Mouse (Mus musculus) forebrain, embryonic 16.5 days (tissue): Measurements from ENCODE around the gene Kif20b. TPM values are rescaled to one million over a fixed set of nuclear protein-coding genes. Genes with fewer than 3 reads are reported as not detected.

Experiments used
- ATAC-seq: fragments of 200-750 bp; cut with Nextera tagmentation; 2 replicates; pipeline ENCODE4 v1.8.0; 2017; ENCODE audit warnings: mild to moderate bottlenecking, moderate library complexity
- H3K27ac ChIP-seq: fragments of 300-500 bp; sonication (generic); 2 replicates; pipeline ENCODE4 v1.5.1; 2014; ENCODE audit warnings: low read length, control low read depth
- H3K27me3 ChIP-seq: fragments of 300-500 bp; sonication (generic); replicated peaks from 2 replicates; pipeline ENCODE4 v1.6.1; 2014; ENCODE audit warnings: low read length; ENCODE audit not compliant: control insufficient read depth, insufficient read depth
- H3K36me3 ChIP-seq: fragments of 300-500 bp; sonication (generic); 2 replicates; pipeline ENCODE4 v1.6.1; 2014; ENCODE audit not compliant: control insufficient read depth, insufficient read depth
- H3K4me1 ChIP-seq: fragments of 300-500 bp; sonication (generic); replicated peaks from 2 replicates; pipeline ENCODE4 v1.6.1; 2014; ENCODE audit warnings: low read length; ENCODE audit not compliant: control insufficient read depth, insufficient read depth
- H3K4me2 ChIP-seq: fragments of 300-500 bp; sonication (generic); 2 replicates; pipeline ENCODE4 v1.6.1; 2014; ENCODE audit warnings: mild to moderate bottlenecking, low read length, control low read depth
- H3K4me3 ChIP-seq: fragments of 300-500 bp; sonication (generic); replicated peaks from 2 replicates; pipeline ENCODE4 v1.5.1; 2014; ENCODE audit warnings: mild to moderate bottlenecking, low read length, control low read depth
- H3K9ac ChIP-seq: fragments of 300-500 bp; sonication (generic); replicated peaks from 2 replicates; pipeline ENCODE4 v1.6.1; 2014; ENCODE audit warnings: low read depth, low read length, control low read depth
- H3K9me3 ChIP-seq: fragments of 300-500 bp; sonication (generic); 2 replicates; pipeline ENCODE4 v1.6.1; 2016; ENCODE audit warnings: low read length; ENCODE audit not compliant: control insufficient read depth
- WGBS: fragments of 180-500 bp; shearing (Covaris S2); extraction: QIAGEN DNeasy Blood & Tissue Kit; methylation state at CpG from one replicate; pipeline ENCODE4 v1.1.7; 2014; 5-methylcytosine and 5-hydroxymethylcytosine counted together
- polyA plus RNA-seq: library from polyadenylated mRNA; unstranded; fragments of >200 nt; fragmentation: Nextera tagmentation; extraction: Ambion mirVana; gene quantifications from 2 replicates; pipeline ENCODE4 v1.2.1, GENCODE M21; 2015

Kif20b gene
- polyA plus RNA-seq = 28.9 and 31.8 TPM in 2 replicates

- Histone ChIP-seq H3K4me1 (peaks cover 2% of the 10 kb centered on the region; the same call in 1 of the 2 replicates), H3K27me3 (no peaks in the 10 kb centered on the region), H3K9me3 (no peaks in the 10 kb centered on the region), H3K4me3 (peak within 1 kb of the TSS; percentile 66), H3K36me3 (no peaks in the 10 kb centered on the region), H3K9ac (peak within 1 kb of the TSS; percentile 68), H3K4me2 (peak within 1 kb of the TSS; percentile 69), H3K27ac (peak within 1 kb of the TSS; percentile 49)
- peak; percentile 96 for ATAC-seq
- WGBS = under 1% methylated on average over 56 of the region's 57 CpGs
Observed at GRCm38 (mm10) chr19:34921652-34922602, at the start of gene Kif20b. TSS of gene Kif20b (plus strand) at chr19:34922361.

DNA sequence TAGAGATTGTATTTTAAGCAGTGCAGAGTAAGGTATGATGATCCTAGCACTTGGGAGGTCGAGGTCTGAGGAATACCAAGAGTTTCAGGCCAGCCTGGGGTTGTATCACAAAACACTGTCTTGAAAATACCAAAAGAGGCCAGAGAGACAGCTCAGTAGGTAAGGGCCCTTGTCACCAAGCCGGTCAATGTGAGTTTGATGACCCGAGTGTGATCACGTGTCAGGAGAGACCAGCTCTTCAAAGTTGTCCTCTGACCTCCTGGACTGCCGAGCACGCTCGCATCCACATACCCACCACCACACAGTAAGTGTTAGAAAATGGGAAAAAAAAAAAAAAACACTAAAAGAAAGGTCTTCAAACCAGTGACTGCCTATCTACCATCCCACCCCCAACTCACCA lies 45.5 kb upstream of the Kif20b start:
- H3K27me3 ChIP-seq = no peaks in the 10 kb centered on the region
- no peaks in the 10 kb centered on the region for H3K36me3 ChIP-seq
- no peak for ATAC-seq
- H3K4me3 ChIP-seq = no peak overlapping the region
- H3K9ac ChIP-seq = no peak overlapping the region
- H3K27ac ChIP-seq = no peak overlapping the region
- H3K4me1 ChIP-seq = peaks cover 16% of the 10 kb centered on the region
- no peaks in the 10 kb centered on the region for H3K9me3 ChIP-seq
- 80% methylated on average over 7 of the region's 7 CpGs for WGBS
- H3K4me2 ChIP-seq = peak overlapping the region; percentile 14

GRCm38 (mm10) chr19:34877898-34878602 lies 44.1 kb upstream of the Kif20b start:
- 0% methylated on average over 45 of the region's 45 CpGs for WGBS
- Histone ChIP-seq H3K9ac (peak overlapping the region; percentile 98), H3K4me1 (peaks cover 16% of the 10 kb centered on the region), H3K36me3 (no peaks in the 10 kb centered on the region), H3K27ac (peak overlapping the region; percentile 95), H3K27me3 (no peaks in the 10 kb centered on the region), H3K9me3 (no peaks in the 10 kb centered on the region), H3K4me3 (peak overlapping the region; percentile 84), H3K4me2 (peak overlapping the region; percentile 85)
- ATAC-seq = peak; percentile 97

DNA sequence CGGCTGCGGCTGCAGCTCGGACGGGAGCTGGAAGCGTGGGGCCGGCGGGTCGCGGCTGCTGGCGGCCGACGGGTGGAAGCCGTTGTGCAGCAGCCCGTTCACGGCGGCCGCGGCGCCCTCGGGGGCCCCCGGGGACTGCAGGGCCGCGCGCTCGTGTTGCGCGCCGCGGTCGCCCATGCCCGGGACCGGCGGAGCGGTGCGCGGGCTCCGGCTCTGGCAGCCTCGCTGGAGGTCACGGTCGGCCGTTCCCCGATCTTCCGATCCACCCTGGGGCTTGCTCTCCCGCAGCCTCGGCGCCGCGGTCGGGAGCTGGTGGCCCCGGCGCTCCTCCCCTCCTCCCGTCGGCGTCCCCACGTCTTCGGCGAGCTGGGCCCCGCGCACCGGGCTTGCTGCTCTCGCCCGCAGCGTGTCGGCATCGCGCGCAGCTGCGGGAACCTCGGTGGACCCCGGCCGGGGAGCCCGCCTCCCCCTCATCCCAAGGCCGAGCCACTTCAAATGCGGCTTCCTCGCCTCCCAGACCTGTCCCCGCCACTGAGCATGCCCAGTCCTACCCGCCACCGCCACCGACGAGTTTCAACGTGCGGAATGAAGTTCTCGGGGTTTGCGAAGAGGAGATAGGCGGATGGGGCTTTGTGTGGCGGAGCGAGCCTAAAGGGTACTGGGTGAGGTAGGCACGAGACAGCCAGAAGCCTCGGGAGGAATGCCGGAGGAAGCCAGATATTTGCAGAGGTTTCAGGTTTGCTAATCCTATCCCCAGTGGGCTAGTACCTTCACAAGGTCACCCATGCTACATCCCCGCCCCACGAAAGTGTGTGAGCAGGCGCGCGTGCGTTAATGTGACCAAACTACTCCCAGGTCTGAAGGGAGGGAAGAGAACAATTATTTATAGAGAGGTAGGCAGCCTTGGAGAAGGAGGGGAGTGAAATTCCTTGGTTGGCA lies 43.3 kb upstream of the Kif20b start, which contains the start of gene Pank1:
TSS of gene Pank1 (minus strand) at position 853 of the 939 bp plus-strand sequence.
- H3K36me3 ChIP-seq = no peaks in the 10 kb centered on the region
- H3K9ac ChIP-seq = peak within 1 kb of the TSS; percentile 98
- no peaks in the 10 kb centered on the region for H3K27me3 ChIP-seq
- WGBS = under 1% methylated on average over 96 of the region's 96 CpGs
- peaks cover 16% of the 10 kb centered on the region for H3K4me1 ChIP-seq
- H3K9me3 ChIP-seq = no peaks in the 10 kb centered on the region
- H3K27ac ChIP-seq = peak within 1 kb of the TSS; percentile 95
- peak; percentile 64 for ATAC-seq
- H3K4me2 ChIP-seq = peak within 1 kb of the TSS; percentile 85
- H3K4me3 ChIP-seq = peak within 1 kb of the TSS; percentile 84

DNA sequence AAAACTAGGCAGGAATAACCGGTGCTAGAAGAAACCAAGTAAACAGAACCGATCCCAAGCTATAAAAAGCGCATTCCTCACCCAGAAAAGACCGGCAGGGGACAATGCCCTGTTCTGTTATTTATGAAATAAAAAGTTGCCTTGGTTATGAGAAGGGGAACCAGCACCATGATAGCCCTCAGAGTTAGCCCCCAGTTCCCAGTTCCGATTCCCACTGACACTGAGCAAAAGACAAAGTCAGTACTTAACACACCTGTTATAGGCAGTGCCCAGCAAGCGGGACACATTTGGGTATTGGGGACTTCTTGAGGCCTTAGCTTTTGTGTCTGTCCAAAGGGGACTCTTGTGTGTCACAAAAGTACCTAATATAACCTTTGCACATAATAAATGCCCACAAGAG lies 42.5 kb upstream of the Kif20b start:
- Histone ChIP-seq H3K4me1 (peaks cover 16% of the 10 kb centered on the region), H3K27me3 (no peaks in the 10 kb centered on the region), H3K4me3 (peak overlapping the region; percentile 84), H3K9ac (peak overlapping the region; percentile 98), H3K9me3 (no peaks in the 10 kb centered on the region), H3K4me2 (peak overlapping the region; percentile 85), H3K27ac (no peak overlapping the region; the same call in 1 of the 2 replicates), H3K36me3 (no peaks in the 10 kb centered on the region)
- ATAC-seq = no peak
- WGBS = 17% methylated on average over 6 of the region's 6 CpGs

DNA sequence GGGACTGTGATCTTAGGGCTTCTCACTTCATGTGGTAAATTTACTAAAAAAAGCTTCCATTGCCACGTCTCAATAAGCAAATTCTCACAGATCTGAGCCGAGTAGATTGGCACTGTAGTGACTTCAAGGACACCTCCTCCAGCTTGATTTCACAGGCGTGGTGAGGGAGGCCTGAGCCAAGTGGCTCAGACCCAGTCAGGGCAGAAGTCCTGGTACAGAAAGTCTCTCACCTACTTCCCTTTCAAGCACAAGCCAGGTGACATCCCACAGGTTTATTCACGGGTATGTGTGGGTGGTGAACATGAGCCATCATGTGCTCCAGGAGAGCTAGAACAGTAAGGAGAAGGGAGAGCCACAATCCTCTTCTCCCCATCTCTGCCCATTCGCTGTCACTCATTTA lies 41.0 kb upstream of the Kif20b start:
- no peak for ATAC-seq
- H3K36me3 ChIP-seq = no peaks in the 10 kb centered on the region
- no peak overlapping the region for H3K4me2 ChIP-seq
- no peak overlapping the region for H3K27ac ChIP-seq
- H3K27me3 ChIP-seq = no peaks in the 10 kb centered on the region
- no peak overlapping the region for H3K9ac ChIP-seq
- WGBS = 79% methylated on average over 5 of the region's 5 CpGs
- H3K4me1 ChIP-seq = peaks cover 16% of the 10 kb centered on the region
- H3K4me3 ChIP-seq = no peak overlapping the region
- no peaks in the 10 kb centered on the region for H3K9me3 ChIP-seq

DNA sequence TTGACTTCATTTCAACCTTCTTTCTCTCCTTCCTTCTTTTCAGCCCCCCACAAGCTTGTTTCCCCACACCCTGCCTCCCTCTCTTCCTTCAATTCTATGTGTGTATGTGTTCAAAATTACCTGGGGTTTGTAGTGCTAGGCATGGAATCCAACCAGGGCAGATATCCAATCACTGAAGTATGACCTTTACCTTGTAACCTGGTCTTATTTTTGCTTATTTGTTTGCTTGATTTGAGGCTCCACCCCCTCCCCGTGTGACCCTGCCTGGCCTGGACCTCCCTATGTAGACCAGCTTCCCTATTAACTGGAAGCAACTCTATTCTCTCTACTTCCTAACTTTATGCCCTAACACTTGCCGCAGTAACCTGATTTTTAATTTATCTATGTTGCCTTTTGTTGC lies 39.7 kb upstream of the Kif20b start:
- Histone ChIP-seq H3K4me1 (peaks cover 12% of the 10 kb centered on the region), H3K4me2 (no peak overlapping the region), H3K36me3 (no peaks in the 10 kb centered on the region), H3K9ac (no peak overlapping the region), H3K27me3 (no peaks in the 10 kb centered on the region), H3K27ac (no peak overlapping the region), H3K4me3 (no peak overlapping the region), H3K9me3 (no peaks in the 10 kb centered on the region)
- no peak for ATAC-seq
- WGBS = 85% methylated on average over 2 of the region's 2 CpGs

GRCm38 (mm10) chr19:34883526-34884224 lies 38.5 kb upstream of the Kif20b start:
- no peak for ATAC-seq
- Histone ChIP-seq H3K4me2 (no peak overlapping the region), H3K27ac (no peak overlapping the region), H3K9ac (no peak overlapping the region), H3K9me3 (no peaks in the 10 kb centered on the region), H3K36me3 (no peaks in the 10 kb centered on the region), H3K4me3 (no peak overlapping the region), H3K4me1 (peaks cover 11% of the 10 kb centered on the region), H3K27me3 (no peaks in the 10 kb centered on the region)
- WGBS = 85% methylated on average over 3 of the region's 3 CpGs
